Mouse (Mus musculus): Measurements from ENCODE around the gene Atat1. TPM values are rescaled to one million over a fixed set of nuclear protein-coding genes. Genes with fewer than 3 reads are reported as not detected.

Atat1 gene
- total RNA-seq, 2 experiments from 2014 or later, result 3.0 to 4.6 TPM

- peak; percentile 84 for DNase-seq
Observed at GRCm38 (mm10) chr17:35873774-35874519, 35.9 kb downstream of the Atat1 start.

- no peak for DNase-seq
Observed at GRCm38 (mm10) chr17:35870884-35871696, 38.8 kb downstream of the Atat1 start.

- peak; percentile 75 for DNase-seq
Observed at GRCm38 (mm10) chr17:35870151-35870883, 39.6 kb downstream of the Atat1 start.

- DNase-seq, result peak; percentile 47
Observed at GRCm38 (mm10) chr17:35869346-35870067, 40.4 kb downstream of the Atat1 start.

- no peak for DNase-seq
Observed at GRCm38 (mm10) chr17:35868961-35869345, 40.9 kb downstream of the Atat1 start.

- peak; percentile 62 for DNase-seq
Observed at GRCm38 (mm10) chr17:35868165-35868820, 41.6 kb downstream of the Atat1 start.

GRCm38 (mm10) chr17:35866911-35867890 lies 42.7 kb downstream of the Atat1 start:
- DNase-seq, result no peak

- peak; percentile 83 for DNase-seq
Observed at GRCm38 (mm10) chr17:35866281-35866831, 43.5 kb downstream of the Atat1 start.

GRCm38 (mm10) chr17:35865481-35866280 lies 44.2 kb downstream of the Atat1 start, which contains the start of gene Ppp1r18:
TSS of gene Ppp1r18 (plus strand) at chr17:35865593.
- peak; percentile 84 for DNase-seq

- no peak for DNase-seq
Observed at GRCm38 (mm10) chr17:35864832-35865353, 45.0 kb downstream of the Atat1 start.

- DNase-seq, result peak; percentile 88
Observed at GRCm38 (mm10) chr17:35861198-35861857, 48.5 kb downstream of the Atat1 start, which contains the start of gene Nrm. TSS of gene Nrm (plus strand) at chr17:35861318.

- DNase-seq, result no peak
Observed at GRCm38 (mm10) chr17:35860831-35861197, 49.1 kb downstream of the Atat1 start.

- DNase-seq, result no peak
Observed at GRCm38 (mm10) chr17:35859835-35860234, 50.0 kb downstream of the Atat1 start.

GRCm38 (mm10) chr17:35859371-35859770 lies 50.5 kb downstream of the Atat1 start:
- no peak for DNase-seq

GRCm38 (mm10) chr17:35850974-35851373 lies 58.9 kb downstream of the Atat1 start:
- DNase-seq, result no peak

GRCm38 (mm10) chr17:35848112-35848511 lies 61.8 kb downstream of the Atat1 start:
- DNase-seq, result no peak

All from gastrocnemius, postnatal 25 days (tissue).